Mouse (Mus musculus) megakaryocyte, adult 5-6 weeks (primary cell): Measurements from ENCODE around the gene Neurl2. TPM values are rescaled to one million over a fixed set of nuclear protein-coding genes. Genes with fewer than 3 reads are reported as not detected.
A peak's percentile ranks its signal among the peaks of the same experiment; 100 is the strongest.

Experiments used
- ATAC-seq: 2 replicates; pipeline ENCODE4 v1.8.0; 2016; ENCODE audit warnings: mild to moderate bottlenecking, inconsistent platforms; ENCODE audit not compliant: poor library complexity, severe bottlenecking
- total RNA-seq, 2 experiments: library from RNA; stranded (forward) in 1 of 2; stranded (reverse) in 1 of 2; fragments of 153-499, 151-499 nt in 1 of 2; fragments of 221-1000, 200-1000 nt in 1 of 2; gene quantifications; 2 replicates each; pipeline versions ENCODE4 v1.2.3 to v1.2.4; 2015 to 2017

Neurl2 gene
- total RNA-seq, 2 experiments from 2014 or later: 1.6 to 3.4 TPM

- ATAC-seq: no peak
Observed at GRCm38 (mm10) chr2:164787779-164788178, 45.5 kb downstream of the Neurl2 start.

GRCm38 (mm10) chr2:164787032-164787431 is 46.2 kb downstream of the Neurl2 start:
- ATAC-seq: peak; percentile 23; the same call in 1 of the 2 replicates

GRCm38 (mm10) chr2:164786388-164786885 is 46.8 kb downstream of the Neurl2 start:
- no peak for ATAC-seq

GRCm38 (mm10) chr2:164785481-164786387 is 47.5 kb downstream of the Neurl2 start, which contains the start of gene Snx21:
TSS of gene Snx21 (plus strand) at chr2:164785823.
- peak; percentile 71 for ATAC-seq

GRCm38 (mm10) chr2:164784869-164785420 is 48.3 kb downstream of the Neurl2 start:
- ATAC-seq: no peak

- ATAC-seq: 0 out of 2 replicates have a peak, but pooled peaks have one; percentile 30
Observed at GRCm38 (mm10) chr2:164783926-164784581, 49.2 kb downstream of the Neurl2 start.

GRCm38 (mm10) chr2:164781876-164782275 is 51.4 kb downstream of the Neurl2 start:
- ATAC-seq: no peak

Other genes with a start within 250 kb of the Neurl2 start
- not detected in 2 replicates for gene Wfdc6a, start 248.0 kb downstream of the Neurl2 start, total RNA-seq (2015)
- not detected in 2 replicates for gene Wfdc6a, start 248.0 kb downstream of the Neurl2 start, total RNA-seq (2017)
- gene Eppin, start 239.9 kb downstream of the Neurl2 start, total RNA-seq (2015): not detected in 2 replicates
- gene Eppin, start 239.9 kb downstream of the Neurl2 start, total RNA-seq (2017): not detected in 2 replicates
- gene Wfdc6b, start 219.9 kb downstream of the Neurl2 start, total RNA-seq (2015): not detected in 2 replicates
- not detected in 2 replicates for gene Wfdc6b, start 219.9 kb downstream of the Neurl2 start, total RNA-seq (2017)
- gene Wfdc8, start 219.8 kb downstream of the Neurl2 start, total RNA-seq (2015): not detected in 2 replicates
- not detected in 2 replicates for gene Wfdc8, start 219.8 kb downstream of the Neurl2 start, total RNA-seq (2017)
- not detected in 2 replicates for gene Wfdc16, start 194.7 kb downstream of the Neurl2 start, total RNA-seq (2015)
- gene Wfdc16, start 194.7 kb downstream of the Neurl2 start, total RNA-seq (2017): not detected in 2 replicates
- gene Wfdc10, start 177.4 kb downstream of the Neurl2 start, total RNA-seq (2015): not detected in 2 replicates
- gene Wfdc10, start 177.4 kb downstream of the Neurl2 start, total RNA-seq (2017): not detected in 2 replicates
- not detected in 2 replicates for gene Wfdc9, start 176.9 kb downstream of the Neurl2 start, total RNA-seq (2015)
- not detected in 2 replicates for gene Wfdc9, start 176.9 kb downstream of the Neurl2 start, total RNA-seq (2017)
- not detected in 2 replicates for gene Wfdc11, start 159.4 kb downstream of the Neurl2 start, total RNA-seq (2015)
- not detected in 2 replicates for gene Wfdc11, start 159.4 kb downstream of the Neurl2 start, total RNA-seq (2017)
- gene Wfdc13, start 148.3 kb downstream of the Neurl2 start, total RNA-seq (2015): not detected in 2 replicates
- gene Wfdc13, start 148.3 kb downstream of the Neurl2 start, total RNA-seq (2017): not detected in 2 replicates
- gene Spint4, start 135.0 kb downstream of the Neurl2 start, total RNA-seq (2015): not detected in 2 replicates
- gene Spint4, start 135.0 kb downstream of the Neurl2 start, total RNA-seq (2017): not detected in 2 replicates
- not detected in 2 replicates for gene Spint5, start 118.2 kb downstream of the Neurl2 start, total RNA-seq (2015)
- not detected in 2 replicates for gene Spint5, start 118.2 kb downstream of the Neurl2 start, total RNA-seq (2017)
- gene Wfdc3, start 87.5 kb downstream of the Neurl2 start, total RNA-seq (2015): 1.0 TPM in 1 of 2 replicates, not detected in the other
- gene Wfdc3, start 87.5 kb downstream of the Neurl2 start, total RNA-seq (2017): not detected in 2 replicates
- 27.3 and 28.5 TPM in 2 replicates for gene Dnttip1, start 87.5 kb downstream of the Neurl2 start, total RNA-seq (2015)
- gene Dnttip1, start 87.5 kb downstream of the Neurl2 start, total RNA-seq (2017): 18.5 and 27.0 TPM in 2 replicates
- gene Ube2c, start 63.6 kb downstream of the Neurl2 start, total RNA-seq (2015): 330 and 340 TPM in 2 replicates
- gene Ube2c, start 63.6 kb downstream of the Neurl2 start, total RNA-seq (2017): 228 and 247 TPM in 2 replicates
- not detected in 2 replicates for gene Tnnc2, start 53.5 kb downstream of the Neurl2 start, total RNA-seq (2015)
- gene Tnnc2, start 53.5 kb downstream of the Neurl2 start, total RNA-seq (2017): not detected in 2 replicates
- gene Snx21, start 47.6 kb downstream of the Neurl2 start, total RNA-seq (2015): 5.2 and 5.5 TPM in 2 replicates
- 3.2 and 5.0 TPM in 2 replicates for gene Snx21, start 47.6 kb downstream of the Neurl2 start, total RNA-seq (2017)
- 20.4 and 20.8 TPM in 2 replicates for gene Acot8, start 28.6 kb downstream of the Neurl2 start, total RNA-seq (2015)
- gene Acot8, start 28.6 kb downstream of the Neurl2 start, total RNA-seq (2017): 28.8 and 28.9 TPM in 2 replicates
- 2.3 and 3.4 TPM in 2 replicates for gene Zswim3, start 28.4 kb downstream of the Neurl2 start, total RNA-seq (2015)
- 1.7 and 3.4 TPM in 2 replicates for gene Zswim3, start 28.4 kb downstream of the Neurl2 start, total RNA-seq (2017)
- 5.7 and 6.4 TPM in 2 replicates for gene Zswim1, start 10.8 kb downstream of the Neurl2 start, total RNA-seq (2015)
- gene Zswim1, start 10.8 kb downstream of the Neurl2 start, total RNA-seq (2017): 2.9 TPM in 2 replicates
- gene Spata25, start 4.9 kb downstream of the Neurl2 start, total RNA-seq (2015): not detected in 2 replicates
- not detected in 2 replicates for gene Spata25, start 4.9 kb downstream of the Neurl2 start, total RNA-seq (2017)
- 192 and 200 TPM in 2 replicates for gene Ctsa, start 583 bp downstream of the Neurl2 start, total RNA-seq (2015)
- 224 and 228 TPM in 2 replicates for gene Ctsa, start 583 bp downstream of the Neurl2 start, total RNA-seq (2017)
- 3.8 and 7.1 TPM in 2 replicates for gene Pltp, start 24.3 kb upstream of the Neurl2 start, total RNA-seq (2015)
- 1.8 and 3.6 TPM in 2 replicates for gene Pltp, start 24.3 kb upstream of the Neurl2 start, total RNA-seq (2017)
- gene Pcif1, start 45.8 kb upstream of the Neurl2 start, total RNA-seq (2015): 38.4 and 47.1 TPM in 2 replicates
- 31.2 and 33.4 TPM in 2 replicates for gene Pcif1, start 45.8 kb upstream of the Neurl2 start, total RNA-seq (2017)
- 15.6 and 16.1 TPM in 2 replicates for gene Zfp335, start 78.3 kb upstream of the Neurl2 start, total RNA-seq (2015)
- 9.4 and 10.0 TPM in 2 replicates for gene Zfp335, start 78.3 kb upstream of the Neurl2 start, total RNA-seq (2017)
- 326 and 367 TPM in 2 replicates for gene Mmp9, start 107.3 kb upstream of the Neurl2 start, total RNA-seq (2015)
- 217 and 317 TPM in 2 replicates for gene Mmp9, start 107.3 kb upstream of the Neurl2 start, total RNA-seq (2017)
- gene Slc12a5, start 127.3 kb upstream of the Neurl2 start, total RNA-seq (2015): 0.91 and 1.3 TPM in 2 replicates
- gene Slc12a5, start 127.3 kb upstream of the Neurl2 start, total RNA-seq (2017): 0.48 and 0.89 TPM in 2 replicates
- gene Ncoa5, start 201.4 kb upstream of the Neurl2 start, total RNA-seq (2015): 9.3 and 9.8 TPM in 2 replicates
- 15.6 and 26.8 TPM in 2 replicates for gene Ncoa5, start 201.4 kb upstream of the Neurl2 start, total RNA-seq (2017)
- gene Cd40, start 222.2 kb upstream of the Neurl2 start, total RNA-seq (2015): 12.9 and 17.0 TPM in 2 replicates
- gene Cd40, start 222.2 kb upstream of the Neurl2 start, total RNA-seq (2017): 21.7 and 22.5 TPM in 2 replicates